Mouse (Mus musculus): Measurements from ENCODE around the gene Gm4353. TPM values are rescaled to one million over a fixed set of nuclear protein-coding genes. Genes with fewer than 3 reads are reported as not detected.

The Gm4353 gene
- polyA plus RNA-seq, 1 experiment from 2014 or later = 1.7 TPM

Other genes starting within 250 kb of the Gm4353 start
- gene Sox6, start 45.8 kb downstream of the Gm4353 start, polyA plus RNA-seq (2015; fragmentation: Nextera tagmentation; extraction: Ambion mirVana) = 67.4 and 87.4 TPM in 2 replicates
- 308 and 317 TPM in 2 replicates for gene 1110004F10Rik, start 45.2 kb downstream of the Gm4353 start, polyA plus RNA-seq (2015; fragmentation: Nextera tagmentation; extraction: Ambion mirVana)
- 10.9 and 11.0 TPM in 2 replicates for gene Plekha7, start 223.7 kb upstream of the Gm4353 start, polyA plus RNA-seq (2015; fragmentation: Nextera tagmentation; extraction: Ambion mirVana)
- gene Rps13, start 249.6 kb upstream of the Gm4353 start, polyA plus RNA-seq (2015; fragmentation: Nextera tagmentation; extraction: Ambion mirVana) = 845 and 970 TPM in 2 replicates